Mouse (Mus musculus) ES-Bruce4 (cell line): ENCODE measurements around the gene Ltc4s. TPM values are rescaled to one million over a fixed set of nuclear protein-coding genes. Genes with fewer than 3 reads are reported as not detected.

ENCODE experiments used
- H3K27ac ChIP-seq: 2 replicates; pipeline ENCODE4 v1.5.1; 2012; ENCODE audit warnings: low read length, inconsistent platforms; ENCODE audit not compliant: insufficient read depth
- H3K27me3 ChIP-seq: 2 replicates; pipeline ENCODE4 v1.6.1; 2012; ENCODE audit warnings: mild to moderate bottlenecking, low read length, inconsistent platforms; ENCODE audit not compliant: control insufficient read depth, poor library complexity, insufficient read depth, severe bottlenecking
- H3K36me3 ChIP-seq: 2 replicates; pipeline ENCODE4 v1.6.1; 2012; ENCODE audit warnings: inconsistent platforms, mild to moderate bottlenecking, low read length, moderate library complexity; ENCODE audit not compliant: control insufficient read depth, poor library complexity, insufficient read depth, severe bottlenecking
- H3K4me1 ChIP-seq: one replicate; pipeline ENCODE4 v1.8.1; 2011; ENCODE audit warnings: low read length; ENCODE audit not compliant: control insufficient read depth, insufficient read depth
- H3K4me3 ChIP-seq: 2 replicates; pipeline ENCODE4 v1.5.1; 2011; ENCODE audit warnings: low read depth, mild to moderate bottlenecking, low read length
- H3K9ac ChIP-seq: 2 replicates; pipeline ENCODE4 v1.6.1; 2012; ENCODE audit warnings: low read depth, mild to moderate bottlenecking, inconsistent platforms; ENCODE audit not compliant: poor library complexity, severe bottlenecking
- H3K9me3 ChIP-seq: replicated peaks from 2 replicates; pipeline ENCODE4 v1.6.1; 2012; ENCODE audit warnings: mild to moderate bottlenecking, low read length, inconsistent platforms; ENCODE audit not compliant: control insufficient read depth, poor library complexity, insufficient read depth, severe bottlenecking
- CTCF ChIP-seq: IDR thresholded peaks from one replicate; pipeline ENCODE4 v1.8.1; 2011; ENCODE audit warnings: low read depth, low read length
- EP300 ChIP-seq: IDR thresholded peaks from 2 replicates; pipeline ENCODE4 v1.6.1; 2011; ENCODE audit warnings: low read depth, low read length; ENCODE audit not compliant: insufficient read depth
- POLR2A ChIP-seq: IDR thresholded peaks from one replicate; pipeline ENCODE4 v1.8.1; 2011; ENCODE audit warnings: low read length; ENCODE audit not compliant: insufficient read depth
- polyA plus RNA-seq: library from polyadenylated mRNA; stranded (reverse); fragments of >200 nt; gene quantifications from 2 replicates; pipeline ENCODE4 v1.2.4, GENCODE M21; 2011; ENCODE audit warnings: low read depth; ENCODE audit not compliant: missing spikeins, insufficient read depth, insufficient read length

The Ltc4s gene
- polyA plus RNA-seq, 1 experiment, result 2.7 TPM

DNA sequence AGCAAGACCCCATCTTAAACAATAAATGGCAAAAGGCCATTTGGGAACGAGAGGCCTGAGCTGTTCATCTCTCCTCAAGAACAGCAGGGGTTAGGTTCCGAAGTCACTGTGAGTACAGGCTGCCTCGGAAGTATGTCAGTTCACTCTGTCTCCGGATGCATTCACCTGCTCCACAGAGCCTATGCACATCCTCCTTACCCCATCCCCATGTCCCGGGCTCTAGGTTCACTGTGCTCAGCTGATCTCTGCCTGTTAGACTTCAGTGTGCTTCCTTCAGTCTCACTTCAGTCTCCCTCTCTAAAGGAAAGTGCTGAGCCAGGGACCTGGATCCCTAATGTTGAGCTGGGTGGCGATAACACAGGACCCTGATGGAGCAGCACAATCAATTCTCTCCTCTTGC lies 39.3 kb upstream of the Ltc4s start:
- Histone ChIP-seq H3K9ac (no peak overlapping the region), H3K36me3 (peaks cover 2% of the 10 kb centered on the region; the same call in 1 of the 2 replicates), H3K4me1 (no peaks in the 10 kb centered on the region), H3K9me3 (no peaks in the 10 kb centered on the region), H3K4me3 (no peak overlapping the region), H3K27me3 (no peaks in the 10 kb centered on the region), H3K27ac (no peak overlapping the region)
- no peak for TF ChIP-seq CTCF
- no peak for TF ChIP-seq EP300

DNA sequence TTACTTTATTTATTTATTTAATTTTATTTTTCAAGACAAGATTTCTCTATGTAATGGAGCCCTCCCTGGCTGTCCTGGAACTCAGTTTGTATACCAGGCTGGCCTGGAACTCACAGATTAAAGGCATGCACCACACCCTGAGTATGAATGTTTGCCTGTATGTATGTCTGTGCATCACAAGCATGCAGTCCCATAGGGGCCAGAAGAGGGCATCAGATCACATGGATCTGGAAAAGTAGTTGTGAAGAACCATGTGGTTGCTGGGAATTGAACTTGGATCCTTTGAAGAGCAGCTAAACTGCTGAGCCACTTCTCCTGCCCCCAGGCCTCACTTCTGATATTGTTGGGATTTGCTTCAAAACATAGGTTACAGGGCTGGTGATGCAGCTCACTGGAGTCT lies 38.6 kb upstream of the Ltc4s start:
- Histone ChIP-seq H3K27ac (no peak overlapping the region), H3K9me3 (no peaks in the 10 kb centered on the region), H3K27me3 (no peaks in the 10 kb centered on the region), H3K4me1 (no peaks in the 10 kb centered on the region), H3K4me3 (no peak overlapping the region), H3K36me3 (peaks cover 2% of the 10 kb centered on the region; the same call in 1 of the 2 replicates), H3K9ac (no peak overlapping the region)
- no peak for TF ChIP-seq EP300
- TF ChIP-seq POLR2A, result no peak

DNA sequence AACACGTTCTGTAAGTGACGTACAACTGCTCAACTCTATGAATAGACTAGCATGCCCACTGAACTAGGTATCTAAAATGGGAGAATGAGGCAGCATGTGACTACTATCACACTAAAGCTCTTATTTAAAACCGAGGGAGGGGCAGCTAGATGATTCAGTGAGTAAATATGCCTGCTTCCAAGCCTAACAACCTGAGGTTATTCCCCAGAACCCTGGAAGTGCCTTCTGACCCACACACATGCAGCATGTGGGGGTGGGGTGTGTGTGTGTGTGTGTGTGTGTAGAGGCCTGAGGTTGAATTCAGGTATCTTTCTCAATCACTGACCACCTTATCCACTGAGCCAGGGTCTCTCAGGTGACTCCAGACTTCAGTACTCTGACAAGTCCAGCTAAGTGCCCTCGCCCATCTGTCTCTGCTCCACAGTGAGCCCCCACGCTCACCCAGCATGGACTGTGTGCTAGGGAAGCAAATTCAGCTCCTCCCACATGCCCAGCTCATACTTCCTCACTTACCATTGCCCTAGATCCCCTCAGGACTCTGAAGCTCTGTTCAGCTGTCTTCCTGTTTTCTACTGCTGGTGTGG lies 37.2 kb upstream of the Ltc4s start:
- H3K27me3 ChIP-seq, result no peaks in the 10 kb centered on the region
- H3K4me3 ChIP-seq, result no peak overlapping the region
- TF ChIP-seq POLR2A, result no peak
- no peak overlapping the region for H3K27ac ChIP-seq
- no peaks in the 10 kb centered on the region for H3K9me3 ChIP-seq
- H3K36me3 ChIP-seq, result peaks cover 2% of the 10 kb centered on the region; the same call in 1 of the 2 replicates
- no peaks in the 10 kb centered on the region for H3K4me1 ChIP-seq
- H3K9ac ChIP-seq, result no peak overlapping the region

DNA sequence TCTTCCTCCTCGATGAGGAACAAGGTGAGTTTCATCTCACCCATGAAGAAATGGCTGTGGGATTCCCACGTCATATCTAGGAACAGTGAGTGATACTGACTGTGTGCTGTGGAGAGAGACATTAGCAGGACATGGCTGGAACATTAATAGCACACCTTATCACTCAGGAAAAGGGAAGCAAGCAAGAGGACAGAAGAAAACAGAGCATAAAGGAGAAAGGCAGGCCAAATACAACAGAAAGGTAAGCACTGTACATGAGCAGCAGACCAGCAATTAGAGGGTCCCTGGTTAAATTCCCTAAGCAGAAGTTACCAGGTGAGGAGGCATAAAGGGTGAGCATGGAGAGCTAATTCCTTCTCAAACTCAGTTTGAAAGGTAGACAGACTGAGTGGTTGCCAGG lies 36.7 kb upstream of the Ltc4s start:
- H3K36me3 ChIP-seq, result peaks cover 2% of the 10 kb centered on the region; the same call in 1 of the 2 replicates
- H3K27ac ChIP-seq, result no peak overlapping the region
- H3K4me3 ChIP-seq, result no peak overlapping the region
- no peak overlapping the region for H3K9ac ChIP-seq
- H3K9me3 ChIP-seq, result no peaks in the 10 kb centered on the region
- H3K4me1 ChIP-seq, result no peaks in the 10 kb centered on the region
- TF ChIP-seq CTCF (no peak), POLR2A (no peak), EP300 (no peak)
- H3K27me3 ChIP-seq, result no peaks in the 10 kb centered on the region

DNA sequence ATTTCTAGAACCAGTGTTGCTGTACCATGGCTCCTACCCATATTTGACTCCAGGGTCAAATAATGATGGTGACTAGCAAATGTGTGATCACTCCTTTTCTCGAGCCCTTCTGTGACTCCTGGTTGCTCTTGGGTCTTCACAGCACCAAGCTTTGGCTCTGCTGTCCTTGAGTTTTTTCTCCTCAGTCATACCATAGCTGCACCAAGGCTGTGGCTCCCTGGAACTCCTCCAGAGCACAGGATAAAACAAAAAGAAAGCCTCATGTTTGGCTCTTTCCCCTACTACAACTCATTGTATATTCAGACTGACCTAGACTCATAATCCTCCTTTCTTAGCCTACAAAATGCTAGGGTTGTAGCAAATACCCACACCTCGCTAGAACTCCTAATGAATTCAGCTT lies 34.4 kb upstream of the Ltc4s start:
- TF ChIP-seq POLR2A (no peak), CTCF (no peak), EP300 (no peak)
- Histone ChIP-seq H3K9ac (no peak overlapping the region), H3K27me3 (no peaks in the 10 kb centered on the region)

DNA sequence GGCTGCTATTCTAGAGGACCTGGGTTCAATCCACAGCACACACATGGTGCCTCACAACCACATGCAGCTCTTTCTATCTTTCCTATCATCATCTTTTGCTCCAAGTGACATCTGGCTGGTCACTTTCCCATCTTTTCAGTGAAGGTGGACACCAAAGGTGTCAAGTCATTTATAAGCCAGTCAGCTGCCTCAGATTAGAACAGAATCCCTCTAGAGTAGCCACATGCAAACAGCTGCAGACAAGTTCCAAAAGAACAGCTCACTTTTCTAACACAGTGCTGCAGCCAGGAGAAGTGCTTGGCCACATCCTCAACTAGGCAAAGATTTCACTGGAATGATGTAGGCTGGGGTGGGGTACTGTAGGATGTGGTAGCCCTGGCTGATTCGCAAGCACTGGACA lies 31.5 kb upstream of the Ltc4s start:
- Histone ChIP-seq H3K36me3 (peaks cover 10% of the 10 kb centered on the region), H3K27me3 (no peaks in the 10 kb centered on the region), H3K4me1 (peaks cover 3% of the 10 kb centered on the region), H3K9ac (no peak overlapping the region), H3K9me3 (no peaks in the 10 kb centered on the region), H3K4me3 (no peak overlapping the region), H3K27ac (no peak overlapping the region)
- no peak for TF ChIP-seq EP300
- TF ChIP-seq CTCF, result no peak
- no peak for TF ChIP-seq POLR2A

More for the DNA sequence above, 34.4 kb upstream of the Ltc4s start:
- H3K9me3 ChIP-seq, result no peaks in the 10 kb centered on the region
- no peak overlapping the region for H3K27ac ChIP-seq
- H3K4me3 ChIP-seq, result no peak overlapping the region
- no peaks in the 10 kb centered on the region for H3K4me1 ChIP-seq
- H3K36me3 ChIP-seq, result peaks cover 2% of the 10 kb centered on the region; the same call in 1 of the 2 replicates
